Mouse (Mus musculus) testis, adult 2 months (tissue): ENCODE results near the gene Hist1h2ag. TPM values are rescaled to one million over a fixed set of nuclear protein-coding genes. Genes with fewer than 3 reads are reported as not detected.

Experiments used
- H3K27ac ChIP-seq: fragments of 200-500 bp; 2 replicates; pipeline ENCODE4 v1.5.1; 2012; ENCODE audit warnings: low read depth, low read length; ENCODE audit not compliant: control insufficient read depth, insufficient read depth
- H3K27me3 ChIP-seq: fragments of 200-500 bp; 2 replicates; pipeline ENCODE4 v1.6.1; 2012; ENCODE audit warnings: mild to moderate bottlenecking, low read length, moderate library complexity; ENCODE audit not compliant: control insufficient read depth, insufficient read depth
- H3K36me3 ChIP-seq: fragments of 200-500 bp; 2 replicates; pipeline ENCODE4 v1.6.1; 2012; ENCODE audit warnings: mild to moderate bottlenecking, low read length; ENCODE audit not compliant: control insufficient read depth, insufficient read depth
- H3K4me1 ChIP-seq: fragments of 200-500 bp; 2 replicates; pipeline ENCODE4 v1.6.1; 2012; ENCODE audit warnings: low read length; ENCODE audit not compliant: control insufficient read depth, insufficient read depth
- H3K4me3 ChIP-seq: fragments of 200-500 bp; 2 replicates; pipeline ENCODE4 v1.5.1; 2012; ENCODE audit warnings: low read depth, mild to moderate bottlenecking, low read length, moderate library complexity, mixed read lengths; ENCODE audit not compliant: control insufficient read depth
- CTCF ChIP-seq: fragments of 200-500 bp; IDR thresholded peaks from 2 replicates; pipeline ENCODE4 v1.5.1; 2012; ENCODE audit warnings: low read depth, mild to moderate bottlenecking, inconsistent platforms, low read length, moderate library complexity; ENCODE audit not compliant: control insufficient read depth, insufficient read depth, insufficient replicate concordance
- POLR2A ChIP-seq: fragments of 200-500 bp; IDR thresholded peaks from 2 replicates; pipeline ENCODE4 v1.6.1; 2012; ENCODE audit warnings: low read depth, mild to moderate bottlenecking, inconsistent platforms, low read length, moderate library complexity; ENCODE audit not compliant: control insufficient read depth
- polyA plus RNA-seq: library from polyadenylated mRNA; depleted of rRNA; stranded (reverse); fragments of >200 nt; gene quantifications from 2 replicates; pipeline ENCODE4 v1.2.3, GENCODE M21; 2012

The Hist1h2ag gene
- polyA plus RNA-seq, 1 experiment, result 4.8 TPM

DNA sequence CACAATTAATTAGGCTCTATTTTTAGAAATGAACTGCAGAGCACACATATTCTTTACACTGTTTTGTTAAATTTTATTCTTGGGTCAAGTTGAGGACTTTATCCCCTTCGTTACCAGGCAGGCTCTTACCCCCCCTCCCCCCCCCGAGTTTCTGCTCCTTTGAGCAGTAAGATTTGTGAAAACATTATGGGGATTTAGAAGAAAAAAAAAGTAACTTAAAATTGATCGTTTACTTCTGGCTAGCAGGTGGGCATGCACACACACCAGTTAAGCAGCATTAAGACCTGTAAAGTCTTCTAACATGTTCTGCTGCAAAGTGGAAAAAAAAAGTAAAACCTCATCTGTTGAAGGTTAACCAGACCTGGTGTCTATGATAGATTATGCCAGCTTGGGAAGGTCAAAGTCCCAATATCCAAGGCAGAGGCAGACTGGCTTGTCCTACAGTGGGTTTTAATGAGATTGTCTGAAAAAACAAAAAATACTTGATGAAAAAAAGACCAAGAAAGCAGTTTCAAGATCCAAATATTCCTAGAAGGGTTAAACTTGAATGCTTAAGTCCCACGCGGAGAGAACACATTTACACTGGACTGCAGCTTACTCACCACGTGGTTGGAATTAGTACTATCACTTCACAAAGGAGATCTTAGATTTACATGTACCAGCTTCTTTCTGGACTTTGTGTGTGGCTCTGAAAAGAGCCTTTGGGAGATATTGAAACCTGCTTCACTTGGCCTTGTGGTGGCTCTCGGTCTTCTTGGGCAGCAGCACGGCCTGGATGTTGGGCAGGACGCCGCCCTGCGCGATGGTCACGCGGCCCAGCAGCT lies 8.1 kb downstream of the Hist1h2ag start:
- Histone ChIP-seq H3K4me3 (peak overlapping the region; percentile 42), H3K27ac (0 out of 2 replicates have a peak overlapping the region, but pooled peaks have one; percentile 58), H3K4me1 (peaks cover 4% of the 10 kb centered on the region), H3K27me3 (no peaks in the 10 kb centered on the region), H3K36me3 (no peaks in the 10 kb centered on the region)
- TF ChIP-seq POLR2A (no peak), CTCF (no peak)

DNA sequence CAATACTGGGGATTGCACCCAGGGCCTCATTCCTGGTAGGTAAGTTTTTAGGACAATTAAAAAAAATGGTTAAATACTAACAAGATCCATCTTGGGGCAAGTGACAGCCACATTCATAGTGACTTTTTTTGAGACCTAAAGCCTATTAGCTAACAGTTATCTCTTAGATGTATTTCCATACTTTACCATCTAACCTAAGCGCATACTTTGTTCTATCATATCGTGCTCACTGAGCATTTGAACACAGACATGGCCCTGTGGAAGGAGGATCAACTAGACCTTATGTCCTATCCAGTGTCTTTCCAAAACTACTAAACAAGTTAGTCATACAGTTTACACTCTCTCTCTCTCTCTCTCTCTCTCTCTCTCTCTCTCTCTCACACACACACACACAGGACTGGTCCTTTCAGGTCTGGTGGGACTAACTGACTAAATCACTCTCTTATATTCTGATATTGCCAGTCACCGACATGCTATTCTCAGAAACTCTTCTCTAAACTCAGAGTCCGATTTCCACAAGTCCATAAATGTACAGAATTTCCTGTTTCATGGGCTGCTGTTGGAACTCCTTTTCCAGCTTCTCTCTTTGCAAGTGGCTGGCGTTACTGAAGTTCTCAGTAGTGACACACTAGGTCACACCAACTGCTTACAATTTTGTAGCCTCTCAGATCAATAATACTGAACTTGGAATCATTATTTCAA lies 8.9 kb downstream of the Hist1h2ag start:
- Histone ChIP-seq H3K4me3 (no peak overlapping the region), H3K27ac (no peak overlapping the region)

DNA sequence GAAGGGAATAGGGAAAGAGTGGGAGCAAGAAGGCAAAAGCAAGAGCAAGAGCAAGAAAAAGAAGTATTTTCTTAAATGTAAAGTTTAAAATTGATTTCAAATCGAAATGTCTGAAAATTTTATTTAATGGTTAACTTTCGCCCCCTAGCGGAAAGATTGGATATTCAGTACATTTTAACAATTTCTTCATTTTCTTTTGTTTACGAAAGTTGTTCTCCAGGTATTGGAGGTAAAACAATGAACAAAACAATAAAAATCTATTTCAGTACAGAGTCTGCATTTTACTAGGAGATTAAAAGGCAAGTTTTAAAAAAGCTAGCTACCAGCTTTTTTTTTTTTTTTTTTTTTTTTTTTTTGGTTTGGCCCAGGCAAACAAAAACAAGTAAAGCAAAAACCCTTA lies 12.3 kb downstream of the Hist1h2ag start:
- Histone ChIP-seq H3K36me3 (no peaks in the 10 kb centered on the region), H3K4me3 (no peak overlapping the region), H3K27me3 (no peaks in the 10 kb centered on the region), H3K4me1 (peaks cover 6% of the 10 kb centered on the region), H3K27ac (no peak overlapping the region)
- TF ChIP-seq CTCF (no peak), POLR2A (no peak)

More for the DNA sequence above, 8.9 kb downstream of the Hist1h2ag start:
- Histone ChIP-seq H3K4me1 (peaks cover 4% of the 10 kb centered on the region), H3K36me3 (no peaks in the 10 kb centered on the region), H3K27me3 (no peaks in the 10 kb centered on the region)
- TF ChIP-seq POLR2A (no peak), CTCF (no peak)

DNA sequence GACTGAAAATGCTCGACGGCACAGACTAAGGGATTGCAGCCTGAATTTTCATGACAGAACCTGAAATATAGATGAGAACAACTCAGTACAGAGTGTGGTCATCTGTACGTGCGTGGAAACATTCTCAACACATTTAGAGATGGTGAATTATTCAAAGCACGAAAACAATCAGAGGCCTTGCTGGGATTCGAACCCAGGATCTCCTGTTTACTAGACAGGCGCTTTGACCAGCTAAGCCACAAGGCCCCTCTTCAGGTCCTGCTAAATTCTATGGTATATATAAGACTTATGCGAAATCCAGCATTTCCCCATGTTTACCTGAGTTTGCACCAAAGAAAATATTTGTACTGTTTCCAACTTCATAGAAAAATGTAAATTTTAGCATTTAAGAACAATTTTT lies 12.8 kb downstream of the Hist1h2ag start:
- Histone ChIP-seq H3K4me1 (peaks cover 6% of the 10 kb centered on the region), H3K27ac (no peak overlapping the region), H3K4me3 (no peak overlapping the region), H3K27me3 (no peaks in the 10 kb centered on the region), H3K36me3 (no peaks in the 10 kb centered on the region)
- TF ChIP-seq POLR2A, result no peak
- TF ChIP-seq CTCF, result no peak

DNA sequence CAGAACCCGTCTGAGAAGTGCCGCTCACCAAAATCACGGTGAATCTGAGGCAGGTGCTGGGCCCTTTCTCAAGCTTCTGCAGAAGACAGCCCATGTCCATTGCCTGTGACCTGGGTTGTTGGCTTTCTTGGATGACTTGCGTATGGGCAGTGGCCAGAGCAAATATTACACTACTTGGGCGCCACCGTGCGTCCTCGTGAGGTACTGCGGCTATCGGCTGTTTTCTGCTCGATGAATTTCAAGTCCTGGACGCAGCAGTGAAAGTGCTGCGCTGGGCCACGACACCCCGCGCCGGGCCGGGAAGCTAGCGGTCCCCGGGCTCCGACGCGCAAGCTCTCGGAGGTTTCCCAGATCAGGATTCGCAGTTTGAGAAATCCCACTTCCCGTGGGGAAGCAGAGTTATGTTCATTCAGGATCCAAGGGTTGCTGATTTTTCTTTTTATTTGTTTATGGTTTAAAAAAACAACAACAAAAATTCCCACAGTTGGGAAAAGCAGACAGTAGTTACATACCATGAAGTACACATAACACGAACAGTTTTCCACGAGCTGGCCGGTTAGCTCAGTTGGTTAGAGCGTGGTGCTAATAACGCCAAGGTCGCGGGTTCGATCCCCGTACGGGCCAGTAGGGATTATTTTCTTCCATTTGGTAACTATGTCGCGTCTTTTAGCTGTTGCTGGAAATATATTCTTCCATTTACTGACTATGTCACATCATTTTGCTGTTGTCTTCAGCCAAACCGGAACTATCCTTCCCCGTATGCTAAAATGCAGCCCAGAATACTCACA lies 13.9 kb downstream of the Hist1h2ag start:
- TF ChIP-seq CTCF (peak; percentile 96), POLR2A (no peak)
- peak overlapping the region; percentile 48 for H3K27ac ChIP-seq
- H3K4me3 ChIP-seq, result peak overlapping the region; percentile 80
- H3K4me1 ChIP-seq, result peaks cover 6% of the 10 kb centered on the region
- no peaks in the 10 kb centered on the region for H3K36me3 ChIP-seq
- no peaks in the 10 kb centered on the region for H3K27me3 ChIP-seq

DNA sequence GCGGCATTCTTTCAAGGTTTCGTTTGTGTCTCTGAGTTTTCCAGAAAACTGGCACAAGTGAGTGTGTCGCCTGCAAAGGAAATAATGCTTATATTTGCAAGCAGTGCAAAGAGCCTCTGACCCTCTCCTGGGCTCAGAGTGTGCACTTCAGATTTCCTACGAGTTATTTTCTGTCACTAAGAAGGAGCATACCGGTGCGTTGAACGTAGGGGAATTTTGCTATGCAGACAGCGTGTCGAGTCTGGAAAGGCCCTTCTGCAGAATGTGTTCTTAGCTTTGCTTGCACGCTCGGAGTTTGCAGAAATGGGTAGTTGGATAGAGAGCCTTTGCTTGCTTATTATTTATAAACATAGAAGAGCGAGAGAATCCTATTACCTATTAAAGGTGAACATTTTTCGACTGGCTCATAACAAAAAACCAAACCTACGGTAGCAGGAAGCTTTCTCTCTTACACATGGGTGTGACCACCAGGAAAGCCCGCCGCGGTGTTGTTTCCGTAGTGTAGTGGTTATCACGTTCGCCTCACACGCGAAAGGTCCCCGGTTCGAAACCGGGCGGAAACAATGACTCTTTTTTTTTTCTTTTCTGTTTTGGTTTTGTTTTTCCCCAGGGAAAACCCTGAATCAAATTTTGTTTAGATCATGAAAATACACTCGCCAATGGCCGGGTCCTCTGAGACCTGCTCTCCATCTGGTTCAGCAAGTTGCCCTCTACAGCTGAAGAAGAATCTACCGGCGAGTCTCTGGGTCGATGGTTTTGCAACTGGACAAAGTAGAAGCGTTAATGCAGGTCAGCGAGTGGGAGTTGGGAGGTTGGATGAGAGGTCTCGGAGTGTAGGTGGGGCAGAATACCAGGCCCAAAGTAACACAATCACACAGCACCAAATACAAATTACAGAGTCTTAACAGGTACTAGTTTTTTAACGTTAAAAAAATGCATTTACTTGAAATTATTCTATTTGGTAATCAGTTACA lies 16.4 kb downstream of the Hist1h2ag start:
- H3K36me3 ChIP-seq, result no peaks in the 10 kb centered on the region
- H3K27me3 ChIP-seq, result no peaks in the 10 kb centered on the region
- no peak overlapping the region for H3K27ac ChIP-seq
- H3K4me3 ChIP-seq, result peak overlapping the region; percentile 52
- H3K4me1 ChIP-seq, result peaks cover 6% of the 10 kb centered on the region
- TF ChIP-seq POLR2A (no peak), CTCF (no peak)
